Mouse (Mus musculus): Measurements from ENCODE around the gene 0610012G03Rik. TPM values are rescaled to one million over a fixed set of nuclear protein-coding genes. Genes with fewer than 3 reads are reported as not detected.

The 0610012G03Rik gene
- polyA plus RNA-seq, 1 experiment from 2014 or later: 127 TPM

DNA sequence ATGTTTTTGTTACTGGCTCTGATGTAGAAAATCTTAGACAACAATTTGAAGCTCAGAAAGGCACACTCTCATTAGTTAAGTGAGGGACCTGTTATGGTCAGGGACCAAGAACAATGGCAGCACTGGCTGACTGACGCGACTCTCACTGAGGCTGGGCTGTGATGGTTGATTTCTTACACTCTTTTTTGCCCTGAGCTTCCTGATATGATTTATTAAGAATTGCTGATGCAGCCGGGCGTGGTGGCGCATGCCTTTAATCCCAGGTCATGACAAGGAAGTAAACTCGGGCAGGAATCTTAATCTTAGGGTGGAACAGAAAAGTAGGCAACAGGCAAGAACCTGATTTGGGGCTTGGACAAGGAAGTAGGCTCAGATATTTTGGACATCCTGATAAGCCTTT is 22.2 kb downstream of the 0610012G03Rik start:
- Histone ChIP-seq H3K27ac (ENCODE audit: low read length) (no peak overlapping the region), H3K4me2 (ENCODE audit: low read depth, low read length) (no peak overlapping the region), H3K9ac (ENCODE audit: low read length) (no peak overlapping the region), H3K27me3 (ENCODE audit: control insufficient read depth, insufficient read depth, low read length) (no peaks in the 10 kb centered on the region), H3K9me3 (replicated peaks; ENCODE audit: control insufficient read depth, low read length) (0 out of 2 replicates have a peak, but pooled peaks cover 2% of the 10 kb centered on the region), H3K4me1 (ENCODE audit: control insufficient read depth, insufficient read depth, low read length) (peaks cover 3% of the 10 kb centered on the region; the same call in 1 of the 2 replicates), H3K36me3 (ENCODE audit: control insufficient read depth, insufficient read depth) (no peaks in the 10 kb centered on the region), H3K4me3 (ENCODE audit: low read length) (no peak overlapping the region)
- no peak for ATAC-seq (replicated peaks; ENCODE audit: extremely low read depth, insufficient read depth, low FRiP score)
- WGBS: 82% methylated on average over 6 of the region's 6 CpGs

DNA sequence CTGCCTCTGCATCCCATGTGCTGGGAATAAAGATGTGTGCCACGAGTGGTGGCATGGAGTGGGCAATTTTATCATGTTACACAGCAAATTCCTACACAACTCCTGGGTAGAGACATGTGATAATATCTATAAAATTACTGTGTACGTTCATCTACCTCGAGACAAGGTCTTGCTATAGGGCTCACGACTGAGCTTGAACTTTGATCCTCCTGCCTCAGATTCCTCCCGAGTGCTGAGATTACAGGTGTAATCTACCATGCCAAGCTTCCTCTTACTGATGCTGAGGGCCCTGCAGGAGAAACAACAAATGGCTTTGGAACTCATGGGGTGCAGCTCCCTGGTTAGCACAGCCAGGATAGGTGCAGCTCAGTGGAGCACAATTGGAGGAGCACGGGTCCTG is 23.9 kb downstream of the 0610012G03Rik start:
- Histone ChIP-seq H3K4me2 (ENCODE audit: low read depth, low read length) (no peak overlapping the region), H3K27ac (ENCODE audit: low read length) (no peak overlapping the region), H3K9ac (ENCODE audit: low read length) (no peak overlapping the region), H3K4me3 (ENCODE audit: low read length) (no peak overlapping the region), H3K36me3 (ENCODE audit: control insufficient read depth, insufficient read depth) (no peaks in the 10 kb centered on the region), H3K27me3 (ENCODE audit: control insufficient read depth, insufficient read depth, low read length) (no peaks in the 10 kb centered on the region), H3K4me1 (ENCODE audit: control insufficient read depth, insufficient read depth, low read length) (peaks cover 3% of the 10 kb centered on the region; the same call in 1 of the 2 replicates), H3K9me3 (replicated peaks; ENCODE audit: control insufficient read depth, low read length) (0 out of 2 replicates have a peak, but pooled peaks cover 2% of the 10 kb centered on the region)
- ATAC-seq (replicated peaks; ENCODE audit: extremely low read depth, insufficient read depth, low FRiP score): no peak
- WGBS: 82% methylated on average over 6 of the region's 6 CpGs

DNA sequence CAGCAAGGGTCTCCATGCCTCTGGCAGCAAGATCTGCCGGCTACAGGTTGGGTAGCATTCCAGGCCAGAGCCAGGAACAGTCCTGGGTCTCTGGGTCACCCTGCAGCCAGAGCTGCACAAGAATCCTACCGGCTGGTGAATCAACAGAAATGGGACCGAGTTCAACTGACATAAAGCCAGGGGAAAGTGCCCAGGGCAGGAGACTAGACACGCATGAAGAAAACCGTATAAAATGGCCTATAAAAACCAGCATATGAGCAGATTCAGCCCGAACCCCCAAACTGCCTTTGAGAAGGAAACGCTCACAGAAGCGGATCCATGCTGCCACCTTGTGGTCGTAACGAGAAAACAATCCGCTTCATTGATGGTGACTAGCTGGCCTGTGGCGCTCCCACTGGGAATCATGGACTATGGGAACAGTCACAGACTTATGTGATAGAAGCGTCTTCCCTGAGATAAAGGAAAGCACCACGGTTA is 30.0 kb downstream of the 0610012G03Rik start:
- Histone ChIP-seq H3K4me3 (ENCODE audit: low read length) (peak overlapping the region; percentile 37), H3K4me2 (ENCODE audit: low read depth, low read length) (peak overlapping the region; percentile 59), H3K4me1 (ENCODE audit: control insufficient read depth, insufficient read depth, low read length) (0 out of 2 replicates have a peak, but pooled peaks cover 2% of the 10 kb centered on the region), H3K9ac (ENCODE audit: low read length) (0 out of 2 replicates have a peak overlapping the region, but pooled peaks have one; percentile 38), H3K27me3 (ENCODE audit: control insufficient read depth, insufficient read depth, low read length) (no peaks in the 10 kb centered on the region; the same call in none of the 2 replicates), H3K9me3 (replicated peaks; ENCODE audit: control insufficient read depth, low read length) (0 out of 2 replicates have a peak, but pooled peaks cover 2% of the 10 kb centered on the region), H3K36me3 (ENCODE audit: control insufficient read depth, insufficient read depth) (no peaks in the 10 kb centered on the region), H3K27ac (ENCODE audit: low read length) (no peak overlapping the region)
- ATAC-seq (replicated peaks; ENCODE audit: extremely low read depth, insufficient read depth, low FRiP score): no peak
- WGBS: 3% methylated on average over 14 of the region's 14 CpGs

DNA sequence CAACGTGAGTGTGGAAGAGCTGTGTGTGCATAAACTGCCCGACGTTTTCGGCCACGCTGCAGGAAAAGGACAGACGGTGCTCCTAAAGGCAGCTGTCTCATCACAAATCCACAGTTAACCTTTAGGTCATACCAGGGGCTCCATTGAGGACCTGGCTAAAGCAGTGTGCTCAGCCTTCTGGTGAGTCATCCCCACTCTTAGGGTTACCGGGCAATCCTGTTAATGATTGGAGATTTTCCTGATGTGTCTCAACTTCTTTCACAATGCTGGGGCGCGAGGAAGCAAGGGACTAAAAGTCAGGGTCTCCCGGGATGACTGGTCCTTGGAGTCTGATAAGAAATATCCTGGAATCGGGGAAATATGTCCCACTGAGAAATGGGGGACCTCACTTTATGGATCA is 30.5 kb downstream of the 0610012G03Rik start:
- Histone ChIP-seq H3K4me2 (ENCODE audit: low read depth, low read length) (no peak overlapping the region), H3K36me3 (ENCODE audit: control insufficient read depth, insufficient read depth) (no peaks in the 10 kb centered on the region), H3K4me3 (ENCODE audit: low read length) (no peak overlapping the region), H3K27ac (ENCODE audit: low read length) (no peak overlapping the region), H3K9me3 (replicated peaks; ENCODE audit: control insufficient read depth, low read length) (0 out of 2 replicates have a peak, but pooled peaks cover 2% of the 10 kb centered on the region), H3K4me1 (ENCODE audit: control insufficient read depth, insufficient read depth, low read length) (0 out of 2 replicates have a peak, but pooled peaks cover 2% of the 10 kb centered on the region), H3K9ac (ENCODE audit: low read length) (no peak overlapping the region), H3K27me3 (ENCODE audit: control insufficient read depth, insufficient read depth, low read length) (no peaks in the 10 kb centered on the region; the same call in none of the 2 replicates)
- 66% methylated on average over 11 of the region's 11 CpGs for WGBS
- ATAC-seq (replicated peaks; ENCODE audit: extremely low read depth, insufficient read depth, low FRiP score): no peak

DNA sequence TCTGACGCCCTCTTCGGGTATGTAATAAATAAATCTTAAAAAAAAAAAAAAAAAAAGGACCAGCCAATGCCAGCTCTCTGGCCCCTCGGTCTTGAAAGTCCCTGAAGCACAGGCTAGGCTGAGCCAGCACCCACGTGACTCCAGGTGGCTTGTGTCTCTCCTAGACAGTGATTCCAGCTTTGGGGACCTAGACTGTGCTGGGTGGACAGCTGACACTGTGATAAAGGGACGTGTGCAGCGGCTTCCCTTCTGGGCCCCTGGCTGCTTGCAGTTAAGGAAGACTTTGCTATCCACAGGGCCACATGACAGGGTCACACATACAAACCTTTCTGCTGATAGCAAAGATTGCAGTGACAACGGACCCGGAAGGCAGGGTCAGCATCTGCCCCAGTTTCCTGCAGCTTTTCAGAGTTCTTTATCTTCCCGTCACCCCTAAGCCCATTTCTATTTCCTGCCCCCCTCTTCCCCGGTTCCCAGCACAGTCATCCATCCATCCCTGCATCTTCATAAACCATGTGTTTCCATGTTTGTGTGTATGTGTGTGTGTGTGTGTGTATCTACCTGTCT is 37.9 kb downstream of the 0610012G03Rik start:
- H3K4me2 ChIP-seq (ENCODE audit: low read depth, low read length): no peak overlapping the region
- no peak for ATAC-seq (replicated peaks; ENCODE audit: extremely low read depth, insufficient read depth, low FRiP score)
- 49% methylated on average over 10 of the region's 10 CpGs for WGBS
- H3K36me3 ChIP-seq (ENCODE audit: control insufficient read depth, insufficient read depth): no peaks in the 10 kb centered on the region
- H3K27ac ChIP-seq (ENCODE audit: low read length): no peak overlapping the region
- H3K4me3 ChIP-seq (ENCODE audit: low read length): no peak overlapping the region
- peaks cover 14% of the 10 kb centered on the region for H3K4me1 ChIP-seq (ENCODE audit: control insufficient read depth, insufficient read depth, low read length)
- no peak overlapping the region for H3K9ac ChIP-seq (ENCODE audit: low read length)
- H3K27me3 ChIP-seq (ENCODE audit: control insufficient read depth, insufficient read depth, low read length): no peaks in the 10 kb centered on the region
- H3K9me3 ChIP-seq (replicated peaks; ENCODE audit: control insufficient read depth, low read length): no peaks in the 10 kb centered on the region

DNA sequence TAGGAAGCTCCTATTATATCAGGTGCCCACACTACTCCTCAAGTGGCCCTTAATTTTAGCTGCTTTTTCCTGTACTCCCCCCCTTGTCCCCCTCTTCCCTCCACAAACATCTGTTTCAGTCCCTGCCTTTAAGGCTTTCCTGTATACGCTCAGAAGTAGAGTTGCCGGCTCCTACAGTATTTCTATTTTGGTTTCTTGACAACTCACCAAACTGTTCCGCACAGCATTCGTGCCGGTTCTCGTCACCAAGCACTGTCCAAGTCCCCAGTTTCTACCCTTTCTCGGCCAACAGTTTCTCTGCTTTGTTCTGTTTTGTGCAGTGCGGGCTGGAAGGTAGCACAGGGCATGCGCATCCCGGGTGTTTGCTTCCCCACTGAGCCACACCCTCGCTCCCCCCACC is 39.3 kb downstream of the 0610012G03Rik start:
- Histone ChIP-seq H3K9ac (ENCODE audit: low read length) (no peak overlapping the region), H3K9me3 (replicated peaks; ENCODE audit: control insufficient read depth, low read length) (no peaks in the 10 kb centered on the region), H3K4me2 (ENCODE audit: low read depth, low read length) (peak overlapping the region; percentile 37; the same call in 1 of the 2 replicates), H3K4me1 (ENCODE audit: control insufficient read depth, insufficient read depth, low read length) (peaks cover 14% of the 10 kb centered on the region), H3K27ac (ENCODE audit: low read length) (no peak overlapping the region), H3K36me3 (ENCODE audit: control insufficient read depth, insufficient read depth) (no peaks in the 10 kb centered on the region), H3K4me3 (ENCODE audit: low read length) (0 out of 2 replicates have a peak overlapping the region, but pooled peaks have one; percentile 0), H3K27me3 (ENCODE audit: control insufficient read depth, insufficient read depth, low read length) (no peaks in the 10 kb centered on the region)
- no peak for ATAC-seq (replicated peaks; ENCODE audit: extremely low read depth, insufficient read depth, low FRiP score)
- WGBS: 47% methylated on average over 11 of the region's 11 CpGs

DNA sequence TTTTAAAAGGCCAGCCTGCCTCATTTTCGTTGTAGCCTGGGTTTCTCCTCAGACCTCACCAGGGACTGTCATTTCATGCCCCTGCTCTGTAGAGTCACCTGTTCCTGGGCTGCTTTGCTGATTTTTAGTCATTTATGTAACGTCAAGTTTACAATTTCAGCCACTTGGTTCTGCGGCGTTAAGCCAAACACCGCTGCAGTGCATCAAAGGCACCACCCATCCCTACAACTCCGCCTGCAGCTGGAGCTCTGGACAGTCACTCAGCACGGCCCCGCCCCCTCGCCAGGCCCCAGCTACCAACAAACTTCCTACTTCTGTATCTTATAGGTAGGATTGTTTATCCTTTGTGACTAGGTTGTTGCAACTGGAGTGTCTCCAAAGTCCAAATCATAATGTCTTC is 41.4 kb downstream of the 0610012G03Rik start:
- H3K4me3 ChIP-seq (ENCODE audit: low read length): peak overlapping the region; percentile 49
- peaks cover 14% of the 10 kb centered on the region for H3K4me1 ChIP-seq (ENCODE audit: control insufficient read depth, insufficient read depth, low read length)
- WGBS: 12% methylated on average over 9 of the region's 9 CpGs
- H3K4me2 ChIP-seq (ENCODE audit: low read depth, low read length): peak overlapping the region; percentile 72
- peak overlapping the region; percentile 54 for H3K9ac ChIP-seq (ENCODE audit: low read length)
- no peaks in the 10 kb centered on the region for H3K27me3 ChIP-seq (ENCODE audit: control insufficient read depth, insufficient read depth, low read length)
- ATAC-seq (replicated peaks; ENCODE audit: extremely low read depth, insufficient read depth, low FRiP score): no peak
- no peak overlapping the region for H3K27ac ChIP-seq (ENCODE audit: low read length)
- H3K9me3 ChIP-seq (replicated peaks; ENCODE audit: control insufficient read depth, low read length): no peaks in the 10 kb centered on the region
- H3K36me3 ChIP-seq (ENCODE audit: control insufficient read depth, insufficient read depth): no peaks in the 10 kb centered on the region

DNA sequence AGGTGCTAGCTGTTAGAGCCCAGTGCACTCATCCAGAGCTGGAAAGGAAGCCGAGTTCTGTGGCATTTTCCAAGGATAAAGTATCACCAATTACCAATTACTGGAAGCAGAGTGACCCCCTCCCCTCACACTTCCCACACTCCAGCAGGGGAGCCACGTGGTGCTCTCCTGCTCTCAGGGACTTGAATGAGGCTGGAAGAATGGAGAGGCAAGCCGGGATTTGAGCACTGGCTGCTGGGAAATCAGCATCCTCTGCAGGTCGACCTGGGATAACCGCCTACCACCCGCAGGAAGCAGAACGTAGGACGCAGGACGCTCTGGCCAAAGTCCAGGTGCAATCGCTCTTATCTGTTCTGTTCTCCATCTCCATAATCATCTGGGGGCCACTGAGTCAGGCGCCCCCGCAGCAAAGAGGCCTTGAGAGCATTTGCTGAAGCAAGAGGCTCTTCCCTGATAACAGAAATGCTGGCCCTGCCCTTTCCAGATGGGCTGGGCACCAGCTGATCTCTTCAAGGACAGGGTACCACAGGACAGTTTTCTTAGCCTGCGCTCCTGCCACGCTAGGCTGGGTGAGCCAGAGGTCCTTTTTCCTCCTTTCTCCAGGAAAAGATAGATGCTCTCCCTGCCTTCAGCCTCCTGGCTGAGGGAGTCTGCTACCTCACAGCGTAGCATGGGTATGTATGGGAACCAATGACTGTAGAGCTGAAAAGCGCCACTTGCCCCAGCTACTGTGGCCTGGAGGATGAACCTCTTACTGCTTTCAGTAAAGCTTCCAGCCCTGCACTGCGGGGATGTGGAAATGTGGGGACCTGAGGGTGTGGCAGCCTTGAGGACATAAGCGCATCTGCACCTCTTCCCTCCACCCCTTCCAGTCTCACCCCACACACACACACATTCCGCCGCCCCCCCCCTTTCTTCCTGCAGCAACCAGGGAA is 42.1 kb downstream of the 0610012G03Rik start:
- Histone ChIP-seq H3K4me2 (ENCODE audit: low read depth, low read length) (peak overlapping the region; percentile 72), H3K27me3 (ENCODE audit: control insufficient read depth, insufficient read depth, low read length) (no peaks in the 10 kb centered on the region), H3K27ac (ENCODE audit: low read length) (no peak overlapping the region), H3K4me3 (ENCODE audit: low read length) (peak overlapping the region; percentile 49), H3K36me3 (ENCODE audit: control insufficient read depth, insufficient read depth) (no peaks in the 10 kb centered on the region), H3K9me3 (replicated peaks; ENCODE audit: control insufficient read depth, low read length) (no peaks in the 10 kb centered on the region), H3K4me1 (ENCODE audit: control insufficient read depth, insufficient read depth, low read length) (peaks cover 14% of the 10 kb centered on the region), H3K9ac (ENCODE audit: low read length) (peak overlapping the region; percentile 54)
- no peak for ATAC-seq (replicated peaks; ENCODE audit: extremely low read depth, insufficient read depth, low FRiP score)
- 27% methylated on average over 19 of the region's 20 CpGs for WGBS

Measured in heart, embryonic 16.5 days (tissue).